20 mouse cellular contexts compared by ENCODE assay signal in genomic region chr2:160275959-160276657, GRCm38 (mm10). TPM values are rescaled to one million over a fixed set of nuclear protein-coding genes. Genes with fewer than 3 reads are reported as not detected.
A peak's percentile ranks its signal among the peaks of the same experiment; 100 is the strongest.
DNase-seq lines count a peak whose midpoint lies in the region; ATAC-seq and TF ChIP-seq lines count a peak whose summit lies in the region.
"Had no signal": no experiment of that assay in that cellular context is flagged by ENCODE, and none has a peak within 500 bp of the region (broad histone marks: within the 10 kb centered on the region; RNA-seq: fewer than 3 reads in every experiment).

No protein-coding gene starts in this region.

- H3K4me1 ChIP-seq in heart, embryonic 11.5 days (ENCODE audit: control insufficient read depth, insufficient read depth, low read length): no peaks in the 10 kb centered on the region
- H3K4me1 ChIP-seq in liver, embryonic 16.5 days (ENCODE audit: control insufficient read depth, low read depth, low read length): no peaks in the 10 kb centered on the region
- no peaks in the 10 kb centered on the region for H3K4me1 ChIP-seq in liver, embryonic 12.5 days
- peaks cover 19% of the 10 kb centered on the region for H3K4me1 ChIP-seq in bone marrow macrophage, adult 2 months (ENCODE audit: control insufficient read depth, insufficient read depth, low read length)
- no peaks in the 10 kb centered on the region for H3K4me1 ChIP-seq in forebrain, embryonic 13.5 days

- no peak for TF ChIP-seq CTCF in bone marrow macrophage, adult 2 months (IDR thresholded peaks at IDR 0.05; ENCODE audit: low read depth, low read length)

- no peaks in the 10 kb centered on the region for H3K27me3 ChIP-seq in heart, embryonic 11.5 days (ENCODE audit: control insufficient read depth, insufficient read depth, low read length)
- no peaks in the 10 kb centered on the region for H3K27me3 ChIP-seq in liver, embryonic 16.5 days (ENCODE audit: control insufficient read depth, insufficient read depth, low read depth, low read length)
- no peaks in the 10 kb centered on the region for H3K27me3 ChIP-seq in liver, embryonic 12.5 days (replicated peaks)
- no peaks in the 10 kb centered on the region for H3K27me3 ChIP-seq in forebrain, embryonic 13.5 days

- 76% methylated on average over 5 of the region's 5 CpGs for WGBS in heart, embryonic 11.5 days (ENCODE audit: insufficient replicate concordance)
- 50% methylated on average over 5 of the region's 5 CpGs for WGBS in liver, embryonic 16.5 days (ENCODE audit: insufficient replicate concordance)
- WGBS in liver, embryonic 12.5 days (ENCODE audit: insufficient replicate concordance): 56% methylated on average over 5 of the region's 5 CpGs
- 88% methylated on average over 5 of the region's 5 CpGs for WGBS in forebrain, embryonic 13.5 days

- no peaks in the 10 kb centered on the region for H3K36me3 ChIP-seq in heart, embryonic 11.5 days (ENCODE audit: control insufficient read depth, insufficient read depth, low read length)
- H3K36me3 ChIP-seq in liver, embryonic 16.5 days (ENCODE audit: control insufficient read depth, insufficient read depth): no peaks in the 10 kb centered on the region
- H3K36me3 ChIP-seq in liver, embryonic 12.5 days: no peaks in the 10 kb centered on the region
- H3K36me3 ChIP-seq in forebrain, embryonic 13.5 days (ENCODE audit: poor library complexity, severe bottlenecking): no peaks in the 10 kb centered on the region

- ATAC-seq in heart, embryonic 11.5 days (replicated peaks; ENCODE audit: insufficient number of reproducible peaks, low FRiP score, low TSS enrichment): no peak
- ATAC-seq in liver, embryonic 16.5 days (ENCODE audit: low read depth): peak; percentile 30; the same call in 1 of the 2 replicates
- no peak for ATAC-seq in liver, embryonic 12.5 days
- peak; percentile 97 for ATAC-seq in megakaryocyte progenitor cell, adult 5-6 weeks (replicated peaks; ENCODE audit: poor library complexity)
- no peak for ATAC-seq in forebrain, embryonic 13.5 days
- ATAC-seq: forebrain, embryonic 14.5 days had no signal

- no peak overlapping the region for H3K4me2 ChIP-seq in heart, embryonic 11.5 days
- H3K4me2 ChIP-seq in liver, embryonic 16.5 days (ENCODE audit: low read depth, low read length): no peak overlapping the region
- H3K4me2 ChIP-seq in liver, embryonic 12.5 days: no peak overlapping the region
- no peak overlapping the region for H3K4me2 ChIP-seq in forebrain, embryonic 13.5 days
- H3K4me2 ChIP-seq: hindbrain, embryonic 14.5 days had no signal

- no peaks in the 10 kb centered on the region for H3K9me3 ChIP-seq in heart, embryonic 11.5 days (replicated peaks; ENCODE audit: control insufficient read depth, low read length)
- H3K9me3 ChIP-seq in liver, embryonic 16.5 days (replicated peaks; ENCODE audit: control insufficient read depth, low read length): no peaks in the 10 kb centered on the region
- H3K9me3 ChIP-seq in liver, embryonic 12.5 days (replicated peaks): no peaks in the 10 kb centered on the region
- no peaks in the 10 kb centered on the region for H3K9me3 ChIP-seq in forebrain, embryonic 13.5 days (replicated peaks)

- no peak for TF ChIP-seq POLR2A in bone marrow macrophage, adult 2 months (IDR thresholded peaks at IDR 0.05; ENCODE audit: borderline replicate concordance, low read depth, low read length)

- no peak overlapping the region for H3K4me3 ChIP-seq in heart, embryonic 11.5 days (ENCODE audit: low read depth, low read length)
- no peak overlapping the region for H3K4me3 ChIP-seq in liver, embryonic 16.5 days (ENCODE audit: low read depth, low read length)
- H3K4me3 ChIP-seq in liver, embryonic 12.5 days: no peak overlapping the region
- no peak overlapping the region for H3K4me3 ChIP-seq in bone marrow macrophage, adult 2 months (ENCODE audit: insufficient read depth, low read length)
- no peak overlapping the region for H3K4me3 ChIP-seq in forebrain, embryonic 13.5 days

- peak; percentile 6 to 17 for DNase-seq in heart, adult 9 months (ENCODE audit: low spot score in 2 of 2)
- no peak for DNase-seq in frontal cortex, adult 2 months (ENCODE audit: extremely low spot score in 1 of 2, low spot score in 1 of 2)
- DNase-seq: adrenal gland, adult 2 months; B cell, adult 2 months; cerebellum, adult 2 months; kidney, adult 11 months; kidney, postnatal 4 days; retina, postnatal 1 day; thymus, postnatal 4 days had no signal

- no peak overlapping the region for H3K9ac ChIP-seq in heart, embryonic 11.5 days (ENCODE audit: low read depth, low read length)
- no peak overlapping the region for H3K9ac ChIP-seq in liver, embryonic 16.5 days (ENCODE audit: low read depth, low read length)
- H3K9ac ChIP-seq in liver, embryonic 12.5 days: no peak overlapping the region
- no peak overlapping the region for H3K9ac ChIP-seq in forebrain, embryonic 13.5 days
- H3K9ac ChIP-seq: hindbrain, embryonic 14.5 days had no signal

- H3K27ac ChIP-seq in heart, embryonic 11.5 days (ENCODE audit: low read depth, low read length): no peak overlapping the region
- no peak overlapping the region for H3K27ac ChIP-seq in liver, embryonic 16.5 days (ENCODE audit: low read length)
- H3K27ac ChIP-seq in liver, embryonic 12.5 days: no peak overlapping the region
- peak overlapping the region; percentile 66 for H3K27ac ChIP-seq in bone marrow macrophage, adult 2 months (ENCODE audit: insufficient read depth, low read depth, low read length)
- H3K27ac ChIP-seq in forebrain, embryonic 13.5 days: no peak overlapping the region
- H3K27ac ChIP-seq: hindbrain, embryonic 14.5 days had no signal

RNA-seq across cellular contexts. Expression of gene Gm826, which starts 57.9 kb away (rescaled TPM):
- 32.3 and 33.3 TPM in 2 replicates for polyA plus RNA-seq in heart, embryonic 11.5 days (2014; fragmentation: Nextera tagmentation; extraction: Ambion mirVana)
- polyA plus RNA-seq in liver, embryonic 16.5 days (2015; fragmentation: Nextera tagmentation; extraction: Ambion mirVana): 4.4 and 6.1 TPM in 2 replicates
- polyA plus RNA-seq in liver, embryonic 12.5 days (2016; fragmentation: Nextera tagmentation; extraction: Ambion mirVana): 6.1 and 8.2 TPM in 2 replicates
- not detected in 2 replicates for polyA plus RNA-seq in bone marrow macrophage, adult 2 months (2012; ENCODE audit: insufficient read depth, insufficient read length, missing spikeins)
- not detected in 2 replicates for total RNA-seq in megakaryocyte progenitor cell, adult 5-6 weeks (2015)
- not detected in 2 replicates for total RNA-seq in megakaryocyte progenitor cell, adult 5-6 weeks (2017)
- polyA plus RNA-seq in frontal cortex, adult 2 months (2012; rRNA removed): 0.32 and 0.50 TPM in 2 replicates
- 0.31 TPM in 1 of 2 replicates, not detected in the other for polyA plus RNA-seq in forebrain, embryonic 13.5 days (2015; fragmentation: Nextera tagmentation; extraction: Ambion mirVana)
- total RNA-seq: ES-E14 had no signal
- polyA plus RNA-seq: forebrain, embryonic 14.5 days; gonadal fat pad, adult 2 months; neural tube, embryonic 14.5 days had no signal

Comparison
In these comparisons a context has a peak if more than half of its experiments do, and no peak if none do; other contexts are left out.
1. ATAC-seq: peak in liver, embryonic 16.5 days (single experiment) and megakaryocyte progenitor cell, adult 5-6 weeks (single experiment); none in heart, embryonic 11.5 days (single experiment), liver, embryonic 12.5 days (single experiment) and forebrain, embryonic 13.5 days (single experiment).
2. DNase-seq: peak in heart, adult 9 months (2 of 2); none in frontal cortex, adult 2 months (0 of 2).